Mouse (Mus musculus) E14TG2a.4 (cell line): ENCODE measurements at regions not wholly inside any gene's neighbourhood (a gene's known extent, or its start where the extent isn't known, plus 50 kb on each side); places are given as distances from the start of the nearest gene placed in this dataset.

Experiments
- H3K27me3 ChIP-seq: 2 replicates; pipeline ENCODE4 v1.6.1; 2014; ENCODE audit warnings: low read length, control low read depth; ENCODE audit not compliant: insufficient read depth
- H3K36me3 ChIP-seq: 2 replicates; pipeline ENCODE4 v1.6.1; 2014; ENCODE audit warnings: low read length, control low read depth; ENCODE audit not compliant: insufficient read depth
- H3K4me1 ChIP-seq: replicated peaks from 2 replicates; pipeline ENCODE4 v1.6.1; 2014; ENCODE audit warnings: low read depth, low read length, control low read depth
- H3K4me3 ChIP-seq: replicated peaks from 2 replicates; pipeline ENCODE4 v1.5.1; 2014; ENCODE audit warnings: mild to moderate bottlenecking, low read length
- H3K9me3 ChIP-seq: 2 replicates; pipeline ENCODE4 v1.6.1; 2014; ENCODE audit warnings: low read length, control low read depth
- CTCF ChIP-seq: conservative IDR thresholded peaks from 2 replicates; pipeline ENCODE4 v1.5.1; 2014; ENCODE audit warnings: low read length
- NANOG ChIP-seq: IDR thresholded peaks from 2 replicates; pipeline ENCODE4 v1.6.1; 2014; ENCODE audit warnings: borderline replicate concordance, low read length, mixed read lengths
- POU5F1 ChIP-seq: IDR thresholded peaks from 2 replicates; pipeline ENCODE4 v1.6.1; 2014; ENCODE audit warnings: low read length, borderline replicate concordance

GRCm38 (mm10) chr1:71904376-71904948, 251.5 kb upstream of the Fn1 start:
- TF ChIP-seq CTCF: no peak
- no peak for TF ChIP-seq POU5F1
- no peak for TF ChIP-seq NANOG
- no peaks in the 10 kb centered on the region for H3K27me3 ChIP-seq
- no peak overlapping the region for H3K4me3 ChIP-seq
- H3K9me3 ChIP-seq: no peaks in the 10 kb centered on the region
- H3K4me1 ChIP-seq: no peaks in the 10 kb centered on the region
- no peaks in the 10 kb centered on the region for H3K36me3 ChIP-seq

GRCm38 (mm10) chr1:71900106-71901074, 247.4 kb upstream of the Fn1 start:
- no peak for TF ChIP-seq POU5F1
- no peak for TF ChIP-seq CTCF
- TF ChIP-seq NANOG: no peak
- H3K36me3 ChIP-seq: no peaks in the 10 kb centered on the region
- no peaks in the 10 kb centered on the region for H3K27me3 ChIP-seq
- no peak overlapping the region for H3K4me3 ChIP-seq
- no peaks in the 10 kb centered on the region for H3K9me3 ChIP-seq
- H3K4me1 ChIP-seq: no peaks in the 10 kb centered on the region

DNA sequence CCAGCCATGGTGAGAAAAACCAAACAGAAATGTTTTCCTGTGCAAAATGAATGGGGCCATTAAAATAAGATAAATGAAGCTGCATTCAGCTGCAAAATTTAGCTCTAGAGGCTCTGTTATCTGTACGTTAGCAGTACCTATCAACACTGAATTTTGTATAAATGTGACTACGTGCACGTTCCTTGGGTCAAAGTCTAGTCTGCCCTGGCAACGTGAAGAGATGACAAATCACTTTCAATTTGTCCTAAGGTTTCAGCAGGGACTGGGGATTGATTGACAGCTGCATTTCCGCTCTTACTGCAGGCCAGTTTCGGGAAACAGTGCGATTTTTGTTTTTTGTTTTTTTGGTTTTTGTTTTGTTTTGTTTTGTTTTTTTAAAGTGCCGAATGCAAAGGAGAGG, 246.1 kb upstream of the Fn1 start:
- Histone ChIP-seq H3K27me3 (no peaks in the 10 kb centered on the region), H3K9me3 (no peaks in the 10 kb centered on the region)

DNA sequence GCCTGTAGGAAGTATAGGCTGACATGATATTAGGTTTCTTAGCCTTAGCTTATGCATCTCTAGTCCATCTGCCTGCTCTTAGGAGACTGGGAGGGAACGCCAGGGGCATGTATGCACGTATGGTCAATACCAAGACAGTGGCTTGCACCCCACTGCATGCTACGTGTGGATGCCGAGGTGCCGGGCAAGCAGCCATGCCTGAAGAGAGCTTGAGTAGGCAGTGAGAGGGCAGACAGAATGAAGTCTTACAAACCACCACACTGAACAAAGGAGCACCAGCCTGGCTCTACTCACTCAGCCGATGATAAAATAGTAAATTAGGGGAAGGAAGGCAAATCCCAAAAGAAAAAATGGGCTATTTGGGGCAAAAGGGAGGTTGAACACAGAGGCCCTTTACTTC, 245.2 kb upstream of the Fn1 start:
- no peaks in the 10 kb centered on the region for H3K36me3 ChIP-seq
- no peaks in the 10 kb centered on the region for H3K9me3 ChIP-seq
- no peaks in the 10 kb centered on the region for H3K4me1 ChIP-seq
- no peak for TF ChIP-seq POU5F1
- no peak for TF ChIP-seq CTCF
- TF ChIP-seq NANOG: no peak
- H3K4me3 ChIP-seq: no peak overlapping the region
- H3K27me3 ChIP-seq: no peaks in the 10 kb centered on the region

More for the DNA sequence above, 246.1 kb upstream of the Fn1 start:
- TF ChIP-seq CTCF (no peak), POU5F1 (no peak), NANOG (no peak)
- H3K4me1 ChIP-seq: no peaks in the 10 kb centered on the region
- H3K36me3 ChIP-seq: no peaks in the 10 kb centered on the region
- H3K4me3 ChIP-seq: no peak overlapping the region

DNA sequence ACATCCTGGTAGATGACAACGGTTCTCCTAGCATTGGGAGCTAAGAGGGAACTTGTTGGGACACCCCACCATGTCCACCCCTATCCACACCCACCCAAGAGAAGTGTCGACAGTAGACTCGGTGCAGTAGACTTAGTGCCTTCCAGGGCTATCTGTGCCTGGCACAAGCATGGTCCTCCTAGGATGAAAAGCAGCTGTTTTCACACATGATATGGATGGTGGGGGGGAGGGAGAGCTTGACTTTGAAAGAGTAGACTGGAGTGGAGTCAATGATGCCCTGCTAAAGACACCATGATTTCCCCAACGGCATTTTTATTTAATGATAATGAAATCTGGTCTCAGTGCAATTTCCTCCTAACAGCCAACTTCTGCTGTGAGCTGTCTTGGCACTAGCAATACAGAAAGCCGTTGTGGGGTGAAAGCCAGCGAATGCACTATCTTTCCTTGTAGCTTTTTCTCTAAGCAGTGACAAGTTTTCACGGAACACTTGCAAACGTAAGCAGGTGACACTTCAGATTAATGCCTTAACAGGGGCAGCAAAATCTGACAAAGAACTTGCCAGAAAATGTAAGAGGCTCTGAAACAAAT, 244.6 kb upstream of the Fn1 start:
- no peak overlapping the region for H3K4me3 ChIP-seq
- H3K27me3 ChIP-seq: no peaks in the 10 kb centered on the region
- H3K36me3 ChIP-seq: no peaks in the 10 kb centered on the region
- no peaks in the 10 kb centered on the region for H3K4me1 ChIP-seq
- no peak for TF ChIP-seq CTCF
- no peak for TF ChIP-seq NANOG
- no peak for TF ChIP-seq POU5F1
- no peaks in the 10 kb centered on the region for H3K9me3 ChIP-seq

GRCm38 (mm10) chr1:71896141-71896725, 243.2 kb upstream of the Fn1 start:
- Histone ChIP-seq H3K4me3 (no peak overlapping the region), H3K4me1 (no peaks in the 10 kb centered on the region), H3K36me3 (no peaks in the 10 kb centered on the region), H3K9me3 (no peaks in the 10 kb centered on the region), H3K27me3 (no peaks in the 10 kb centered on the region)
- TF ChIP-seq CTCF: no peak
- TF ChIP-seq NANOG: no peak
- TF ChIP-seq POU5F1: no peak

- Histone ChIP-seq H3K9me3 (no peaks in the 10 kb centered on the region), H3K4me3 (no peak overlapping the region), H3K27me3 (no peaks in the 10 kb centered on the region), H3K36me3 (no peaks in the 10 kb centered on the region), H3K4me1 (no peaks in the 10 kb centered on the region)
- TF ChIP-seq NANOG (no peak), CTCF (no peak), POU5F1 (no peak)
Observed at GRCm38 (mm10) chr1:71893636-71894035, 240.6 kb upstream of the Fn1 start.

- H3K4me3 ChIP-seq: no peak overlapping the region
- H3K36me3 ChIP-seq: no peaks in the 10 kb centered on the region
- no peaks in the 10 kb centered on the region for H3K4me1 ChIP-seq
- no peak for TF ChIP-seq POU5F1
- TF ChIP-seq NANOG: no peak
- no peak for TF ChIP-seq CTCF
- no peaks in the 10 kb centered on the region for H3K9me3 ChIP-seq
- no peaks in the 10 kb centered on the region for H3K27me3 ChIP-seq
Observed at GRCm38 (mm10) chr1:71887809-71888208, 234.8 kb upstream of the Fn1 start.

- no peaks in the 10 kb centered on the region for H3K36me3 ChIP-seq
- H3K27me3 ChIP-seq: no peaks in the 10 kb centered on the region
- H3K4me3 ChIP-seq: no peak overlapping the region
- TF ChIP-seq CTCF (no peak), POU5F1 (no peak), NANOG (no peak)
- H3K4me1 ChIP-seq: no peaks in the 10 kb centered on the region
- no peaks in the 10 kb centered on the region for H3K9me3 ChIP-seq
Observed at GRCm38 (mm10) chr1:71886903-71887302, 233.9 kb upstream of the Fn1 start.
